Mouse (Mus musculus) liver, embryonic 14.5 days (tissue): ENCODE measurements around the gene Prdm16. TPM values are rescaled to one million over a fixed set of nuclear protein-coding genes. Genes with fewer than 3 reads are reported as not detected.

Experiments used
- ATAC-seq: fragments of 200-750 bp; cut with Nextera tagmentation; 2 replicates; pipeline ENCODE4 v1.8.0; 2017; ENCODE audit warnings: moderate number of reproducible peaks, mild to moderate bottlenecking, moderate library complexity; ENCODE audit not compliant: insufficient read depth
- DNase-seq, 3 experiments: peaks; one replicate each; pipeline ENCODE4 v3.0.0-alpha.2; 2012 to 2013; ENCODE audit warnings: low read depth in 3 of 3, low spot score in 3 of 3
- H3K27ac ChIP-seq: fragments of 300-500 bp; sonication (generic); 2 replicates; pipeline ENCODE4 v1.5.1; 2014; ENCODE audit warnings: moderate library complexity, mild to moderate bottlenecking, control low read depth, inconsistent platforms
- H3K27me3 ChIP-seq: fragments of 300-500 bp; sonication (generic); 2 replicates; pipeline ENCODE4 v1.6.1; 2014; ENCODE audit warnings: mild to moderate bottlenecking, low read length, moderate library complexity; ENCODE audit not compliant: control insufficient read depth, insufficient read depth
- H3K36me3 ChIP-seq: fragments of 300-500 bp; sonication (generic); replicated peaks from 2 replicates; pipeline ENCODE4 v1.6.1; 2014; ENCODE audit warnings: low read depth; ENCODE audit not compliant: control insufficient read depth, insufficient read depth
- H3K4me1 ChIP-seq, 2 experiments: fragments of 200-500 bp in 1 of 2; fragments of 300-500 bp in 1 of 2; sonication (generic) in 1 of 2; replicated peaks; 2 replicates each; pipeline ENCODE4 v1.6.1; 2012 to 2014; ENCODE audit warnings: antibody characterized with exemption in 1 of 2, inconsistent platforms in 1 of 2, low read length in 1 of 2; ENCODE audit not compliant: control insufficient read depth in 2 of 2, insufficient read depth in 2 of 2
- H3K4me2 ChIP-seq: fragments of 300-500 bp; sonication (generic); 2 replicates; pipeline ENCODE4 v1.6.1; 2014; ENCODE audit warnings: low read depth, mild to moderate bottlenecking, control low read depth, moderate library complexity
- H3K4me3 ChIP-seq, 2 experiments: fragments of 200-500 bp in 1 of 2; fragments of 300-500 bp in 1 of 2; sonication (generic) in 1 of 2; 2 replicates each; pipeline ENCODE4 v1.5.1; 2012 to 2014; ENCODE audit warnings: low read depth in 2 of 2, low read length in 2 of 2, mild to moderate bottlenecking in 2 of 2, control low read depth in 1 of 2, inconsistent platforms in 1 of 2, moderate library complexity in 1 of 2; ENCODE audit not compliant: insufficient read depth in 1 of 2
- H3K9ac ChIP-seq: fragments of 300-500 bp; sonication (generic); replicated peaks from 2 replicates; pipeline ENCODE4 v1.6.1; 2014; ENCODE audit warnings: mild to moderate bottlenecking, control low read depth, moderate library complexity
- H3K9me3 ChIP-seq: fragments of 300-500 bp; sonication (generic); 2 replicates; pipeline ENCODE4 v1.6.1; 2016; ENCODE audit warnings: low read length, mixed read lengths; ENCODE audit not compliant: control insufficient read depth
- CTCF ChIP-seq: IDR thresholded peaks from 2 replicates; pipeline ENCODE4 v1.5.1; 2016; ENCODE audit warnings: antibody characterized with exemption, low read depth, control low read depth
- EP300 ChIP-seq: IDR thresholded peaks from 2 replicates; pipeline ENCODE4 v1.6.1; 2016; ENCODE audit warnings: antibody characterized with exemption, low read depth
- WGBS: fragments of 180-500 bp; shearing (Covaris S2); extraction: QIAGEN DNeasy Blood & Tissue Kit; methylation state at CpG from one replicate; pipeline ENCODE4 v1.1.7; 2014; ENCODE audit not compliant: insufficient replicate concordance; 5-methylcytosine and 5-hydroxymethylcytosine counted together
- polyA plus RNA-seq, 2 experiments: library from polyadenylated mRNA; depleted of rRNA in 1 of 2; stranded (reverse) in 1 of 2; unstranded in 1 of 2; fragments of >200 nt; fragmentation: Nextera tagmentation in 1 of 2; extraction: Ambion mirVana in 1 of 2; gene quantifications; 2 replicates each; pipeline versions ENCODE4 v1.2.1 to v1.2.3; 2012 to 2014

The Prdm16 gene
- polyA plus RNA-seq, 2 experiments, result 0.70 to 0.86 TPM

DNA sequence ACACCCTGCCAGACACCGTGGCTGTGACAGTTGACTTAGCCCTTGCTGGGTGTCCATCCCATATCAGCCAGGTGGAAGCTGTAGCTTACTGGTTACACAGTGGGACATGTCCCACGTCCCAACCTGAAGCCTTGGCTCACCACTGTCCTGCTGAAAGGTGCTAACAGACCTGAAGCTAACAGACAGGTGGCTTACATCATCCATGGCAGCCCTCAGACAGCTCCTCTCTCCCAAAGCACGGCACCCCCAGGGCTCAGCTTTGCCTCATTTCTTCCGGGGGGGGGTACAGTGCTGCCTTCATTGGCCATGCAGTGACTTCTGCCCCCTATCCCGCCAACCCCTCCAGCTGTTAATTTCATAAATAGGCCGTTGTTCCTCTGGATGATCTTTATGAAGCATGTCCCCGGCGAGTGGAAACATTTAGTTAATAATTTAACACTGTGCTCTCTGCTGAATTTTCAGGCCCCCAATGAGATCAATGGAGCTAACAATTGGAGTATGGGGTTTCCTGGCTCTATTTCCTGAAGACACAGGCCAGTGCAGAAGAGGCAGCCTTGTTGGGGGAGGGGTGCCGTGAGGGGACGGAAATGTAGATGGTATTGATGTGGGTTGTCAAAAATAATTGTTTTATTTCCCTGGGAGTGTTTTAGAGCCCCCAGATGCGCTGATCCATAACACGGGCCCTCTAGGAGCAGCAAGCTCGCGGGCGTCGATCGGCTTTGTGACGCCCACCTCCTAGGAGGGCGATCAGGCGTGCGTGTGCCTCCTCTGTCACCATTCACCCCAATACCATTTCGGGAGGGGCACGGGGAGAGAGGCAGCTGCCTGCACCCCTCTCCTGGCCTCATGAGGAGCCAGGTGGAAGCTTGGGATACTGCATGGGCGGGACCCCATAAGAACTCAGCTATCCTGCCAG lies 236.2 kb downstream of the Prdm16 start:
- 70% methylated on average over 24 of the region's 24 CpGs for WGBS
- no peaks in the 10 kb centered on the region for H3K27me3 ChIP-seq
- H3K9me3 ChIP-seq, result no peaks in the 10 kb centered on the region
- no peaks in the 10 kb centered on the region for H3K36me3 ChIP-seq
- no peak overlapping the region for H3K9ac ChIP-seq
- peak; percentile 13; the same call in 1 of the 2 replicates for ATAC-seq
- H3K4me1 ChIP-seq, result peaks cover 0 to 12% of the 10 kb centered on the region in 2 experiments; a peak in 2 of 4 replicates
- no peak overlapping the region for H3K4me2 ChIP-seq
- TF ChIP-seq CTCF (no peak), EP300 (no peak)
- H3K4me3 ChIP-seq, result no peak overlapping the region
- H3K27ac ChIP-seq, result no peak overlapping the region
- DNase-seq, result no peak

DNA sequence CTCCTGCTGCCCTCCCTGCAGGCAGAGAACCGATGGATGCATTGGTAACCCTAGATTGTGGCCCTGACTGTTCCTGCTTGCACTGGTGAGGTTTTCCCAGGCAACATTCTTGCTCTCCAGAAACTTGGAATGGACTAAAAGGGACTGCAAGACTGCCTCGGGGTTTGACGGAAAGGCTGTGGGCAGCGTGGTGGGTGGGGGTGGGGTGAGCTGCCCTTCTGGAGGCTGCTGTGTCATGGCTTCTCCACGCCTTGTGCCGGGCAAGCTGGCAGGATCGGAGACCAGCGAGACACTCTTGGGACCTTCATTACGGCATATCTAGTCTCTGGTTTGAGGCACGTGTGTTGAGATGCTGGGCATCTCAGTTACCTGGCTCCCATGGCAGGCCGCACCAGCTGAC lies 237.0 kb downstream of the Prdm16 start:
- DNase-seq (no peak), ATAC-seq (no peak)
- TF ChIP-seq CTCF (no peak), EP300 (no peak)
- H3K4me1 ChIP-seq, result peaks cover 0 to 12% of the 10 kb centered on the region in 2 experiments; a peak in 2 of 4 replicates
- no peak overlapping the region for H3K4me2 ChIP-seq
- H3K36me3 ChIP-seq, result no peaks in the 10 kb centered on the region
- no peaks in the 10 kb centered on the region for H3K9me3 ChIP-seq
- no peak overlapping the region for H3K9ac ChIP-seq
- 46% methylated on average over 11 of the region's 11 CpGs for WGBS
- H3K4me3 ChIP-seq, result no peak overlapping the region
- no peak overlapping the region for H3K27ac ChIP-seq
- H3K27me3 ChIP-seq, result no peaks in the 10 kb centered on the region

DNA sequence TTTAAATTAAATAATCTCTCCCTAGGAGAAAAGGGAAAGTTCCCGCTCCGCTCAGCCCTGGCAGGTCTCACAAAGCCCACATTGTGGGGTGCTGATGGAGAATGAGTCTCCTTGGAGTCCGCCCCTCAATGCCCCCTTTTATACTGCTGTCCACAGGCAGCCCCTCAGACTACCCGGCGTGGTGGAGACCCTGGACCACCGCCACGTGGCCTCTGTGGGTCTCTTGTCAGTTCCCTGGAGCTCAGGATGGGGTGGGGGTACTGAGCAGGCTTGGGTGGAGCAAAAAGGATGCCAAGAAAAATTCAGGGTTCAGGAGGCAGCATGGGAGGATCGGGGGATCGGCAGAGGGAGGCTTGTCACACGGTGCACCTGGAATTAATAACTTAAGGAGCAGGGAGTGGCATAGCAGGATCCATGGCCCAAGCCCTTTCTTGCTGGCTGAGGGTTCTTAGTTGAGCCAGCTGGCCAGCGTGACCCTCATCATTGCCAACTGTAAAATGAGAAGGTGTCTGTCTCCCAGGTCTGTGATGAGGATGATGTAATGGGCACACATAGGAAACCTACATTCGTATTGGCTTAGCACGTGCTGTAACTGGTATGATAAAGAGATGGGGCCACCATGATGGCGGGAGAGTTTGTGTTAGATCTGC lies 239.9 kb downstream of the Prdm16 start:
- Histone ChIP-seq H3K4me1 (peaks cover 0 to 8% of the 10 kb centered on the region in 2 experiments; a peak in 2 of 4 replicates), H3K27me3 (no peaks in the 10 kb centered on the region), H3K4me2 (no peak overlapping the region), H3K27ac (no peak overlapping the region), H3K36me3 (no peaks in the 10 kb centered on the region), H3K9ac (no peak overlapping the region), H3K9me3 (no peaks in the 10 kb centered on the region), H3K4me3 (no peak overlapping the region)
- ATAC-seq (no peak), DNase-seq (no peak)
- 67% methylated on average over 14 of the region's 14 CpGs for WGBS
- no peak for TF ChIP-seq CTCF
- TF ChIP-seq EP300, result no peak

DNA sequence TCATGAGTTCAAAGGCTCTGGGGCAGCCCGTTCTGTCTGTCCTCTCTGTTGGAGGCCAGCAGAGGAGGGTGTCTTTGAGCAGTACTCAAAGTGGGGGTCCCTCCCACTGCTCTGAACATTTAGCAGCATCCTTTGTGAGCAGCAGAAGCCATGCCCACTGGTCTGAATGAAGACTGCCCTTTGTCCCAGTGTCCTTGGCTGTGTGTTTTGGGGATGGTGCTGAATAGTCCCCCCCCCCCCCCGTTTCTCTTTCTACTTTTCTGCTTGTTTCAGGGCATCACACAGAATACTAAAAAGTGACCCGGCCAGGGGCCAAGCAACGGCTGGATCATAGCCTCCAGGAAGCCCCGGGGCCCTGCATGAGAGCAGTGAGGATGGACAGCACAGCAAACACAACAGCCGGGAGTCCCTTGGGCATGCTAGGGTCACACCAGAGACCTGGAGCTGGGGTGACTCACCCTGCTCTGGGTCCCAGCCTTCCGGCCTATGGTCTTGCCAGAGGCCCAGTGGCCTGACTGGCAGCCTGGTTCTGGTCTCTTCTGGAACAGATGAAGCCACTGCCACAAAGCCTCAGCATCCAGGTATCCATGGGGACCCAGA lies 242.4 kb downstream of the Prdm16 start:
- DNase-seq, result no peak
- Histone ChIP-seq H3K4me2 (no peak overlapping the region), H3K9ac (no peak overlapping the region), H3K27ac (no peak overlapping the region), H3K36me3 (no peaks in the 10 kb centered on the region), H3K27me3 (no peaks in the 10 kb centered on the region), H3K9me3 (no peaks in the 10 kb centered on the region), H3K4me1 (no peaks in the 10 kb centered on the region), H3K4me3 (no peak overlapping the region)
- WGBS, result 51% methylated on average over 7 of the region's 7 CpGs
- TF ChIP-seq CTCF, result no peak
- 0 out of 2 replicates have a peak, but pooled peaks have one; percentile 19 for ATAC-seq
